Mouse (Mus musculus) gastrocnemius, postnatal 25 days (tissue): ENCODE measurements around the gene Fxyd7. TPM values are rescaled to one million over a fixed set of nuclear protein-coding genes. Genes with fewer than 3 reads are reported as not detected.

Source experiments
- DNase-seq: peaks from one replicate; pipeline ENCODE4 v3.0.0; 2022
- microRNA-seq, 2 experiments: library from miRNA; unstranded; fragments of <30 nt; microRNA quantifications; one replicate each; pipeline ENCODE4 v1.2.0; 2021; ENCODE audit warnings: borderline replicate concordance in 2 of 2
- total RNA-seq, 2 experiments: library from RNA; stranded (reverse); gene quantifications; 1 replicate in 1 of 2; 2 replicates in 1 of 2; pipeline ENCODE4 v1.2.3; 2021

Fxyd7 gene
- total RNA-seq, 2 experiments from 2014 or later, result 1.9 to 2.1 TPM

- no peak for DNase-seq
Observed at GRCm38 (mm10) chr7:31007775-31008174, 43.5 kb downstream of the Fxyd7 start.

GRCm38 (mm10) chr7:31002650-31003049 is 48.6 kb downstream of the Fxyd7 start:
- DNase-seq, result no peak

GRCm38 (mm10) chr7:31000505-31001020 is 50.7 kb downstream of the Fxyd7 start:
- peak; percentile 74 for DNase-seq

- no peak for DNase-seq
Observed at GRCm38 (mm10) chr7:30996491-30996890, 54.8 kb downstream of the Fxyd7 start.

GRCm38 (mm10) chr7:30993986-30994385 is 57.3 kb downstream of the Fxyd7 start:
- DNase-seq, result no peak

Small RNA genes within 50 kb of the gene (microRNA-seq; reads per million reads assigned to microRNA genes)
- 0 reads per million in 2 experiments for gene Mir7050

Other genes starting within 250 kb of the Fxyd7 start
- gene Ffar2, start 227.7 kb downstream of the Fxyd7 start, total RNA-seq, result 1 to 10 TPM in 1 of 2 experiments, not detected in 1; 2.4 TPM
- gene Ffar3, start 195.3 kb downstream of the Fxyd7 start, total RNA-seq, result not detected
- not detected for gene Ffar1, start 189.9 kb downstream of the Fxyd7 start, total RNA-seq
- under 1 TPM; 0.13 to 0.23 TPM for gene Cd22, start 171.1 kb downstream of the Fxyd7 start, total RNA-seq
- gene Mag, start 136.6 kb downstream of the Fxyd7 start, total RNA-seq, result 1 to 10 TPM; 1.1 to 1.8 TPM
- not detected for gene Hamp2, start 126.8 kb downstream of the Fxyd7 start, total RNA-seq
- not detected for gene Hamp, start 107.4 kb downstream of the Fxyd7 start, total RNA-seq
- 10 to 100 TPM; 69.6 to 85.0 TPM for gene Usf2, start 94.7 kb downstream of the Fxyd7 start, total RNA-seq
- gene Lsr, start 78.0 kb downstream of the Fxyd7 start, total RNA-seq, result 1 to 10 TPM in 1 of 2 experiments, under 1 TPM in 1; 0.69 to 1.1 TPM
- not detected for gene Fam187b, start 77.7 kb downstream of the Fxyd7 start, total RNA-seq
- gene Fxyd5, start 9.0 kb downstream of the Fxyd7 start, total RNA-seq, result 10 to 100 TPM in 1 of 2 experiments, 1 to 10 TPM in 1; 9.5 to 13.6 TPM
- 1,000 to 10,000 TPM; 1,050 to 1,262 TPM for gene Fxyd1, start 5.7 kb upstream of the Fxyd7 start, total RNA-seq
- gene Lgi4, start 7.9 kb upstream of the Fxyd7 start, total RNA-seq, result 1 to 10 TPM; 4.1 to 5.4 TPM
- 1 to 10 TPM; 1.7 to 3.2 TPM for gene Fxyd3, start 25.2 kb upstream of the Fxyd7 start, total RNA-seq
- gene Hpn, start 63.8 kb upstream of the Fxyd7 start, total RNA-seq, result 10 to 100 TPM; 15.5 to 17.3 TPM
- 100 to 1,000 TPM; 787 to 821 TPM for gene Scn1b, start 75.5 kb upstream of the Fxyd7 start, total RNA-seq
- gene Gramd1a, start 104.4 kb upstream of the Fxyd7 start, total RNA-seq, result 10 to 100 TPM; 40.5 to 41.2 TPM
- gene Scgb2b2, start 239.0 kb upstream of the Fxyd7 start, total RNA-seq, result not detected
- gene Scgb1b2, start 240.4 kb upstream of the Fxyd7 start, total RNA-seq, result not detected